Mouse (Mus musculus) lung, postnatal 25 days (tissue): ENCODE measurements around the gene Rasgrf1.
"Not testable (repeated sequence)": the region's sequence is repeated elsewhere in the genome, so short reads cannot be mapped to it uniquely, and the experiment has no call there.

Experiments used
- DNase-seq: peaks from one replicate; pipeline ENCODE4 v3.0.0; 2022; ENCODE audit warnings: low spot score

Rasgrf1 gene

DNA sequence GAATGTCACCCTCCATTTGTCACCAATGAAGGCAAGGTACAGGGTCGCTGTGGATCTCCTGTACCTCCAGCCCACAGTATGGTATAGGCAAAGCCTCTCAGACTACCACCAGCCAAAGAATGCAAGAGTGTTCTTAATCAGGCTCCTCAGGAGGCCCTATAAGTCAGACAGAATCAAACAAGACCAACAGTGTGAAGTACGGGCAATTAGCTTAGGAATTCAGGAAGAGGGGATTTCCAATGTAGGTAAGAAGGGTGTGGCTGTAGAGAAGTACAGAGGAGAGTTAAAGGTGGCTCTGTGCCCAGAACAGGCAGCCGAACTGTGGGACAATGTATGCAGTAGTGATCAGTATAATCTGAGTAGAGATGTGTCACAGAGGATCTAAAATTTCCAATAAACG, 126.6 kb downstream of the Rasgrf1 start:
- peak; percentile 52 for DNase-seq

DNA sequence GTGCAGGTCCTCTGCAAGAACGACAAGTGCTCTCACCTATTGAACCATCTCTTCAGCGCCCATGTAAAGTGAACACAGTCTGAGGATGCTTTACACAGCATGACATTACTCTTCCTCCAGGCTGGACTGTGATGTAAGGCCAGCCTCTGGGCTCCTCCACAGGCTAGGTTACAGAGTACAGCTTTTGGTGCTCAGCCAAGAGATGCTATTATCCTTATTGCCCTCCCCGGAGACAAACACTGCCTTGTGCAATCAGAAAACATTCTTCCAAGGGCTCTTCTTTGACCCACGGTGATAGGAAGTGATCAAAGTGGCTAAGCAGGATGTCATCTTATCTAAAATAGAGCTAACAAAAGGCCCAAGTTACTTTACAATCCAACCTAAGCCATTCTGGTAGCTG, 128.8 kb downstream of the Rasgrf1 start:
- DNase-seq = no peak

GRCm38 (mm10) chr9:90040916-90041315, 131.2 kb downstream of the Rasgrf1 start:
- no peak for DNase-seq

DNA sequence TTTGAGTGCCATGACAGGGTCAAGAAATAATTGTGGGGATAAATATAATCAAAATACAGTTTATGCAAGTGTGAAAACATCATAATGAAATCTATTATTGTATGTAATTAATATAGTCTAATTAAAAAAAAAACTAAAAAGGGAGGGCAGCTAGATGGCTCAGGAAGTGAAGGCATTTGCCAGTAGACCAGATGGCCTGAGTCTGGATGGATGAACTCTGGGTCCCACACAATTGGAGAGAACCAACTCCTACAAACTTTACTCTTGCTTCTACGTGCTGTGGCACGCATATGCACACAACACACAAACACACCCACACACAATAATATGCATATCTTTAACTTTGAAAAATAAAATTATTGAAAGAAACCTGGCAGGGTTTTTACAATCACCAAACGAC, 131.8 kb downstream of the Rasgrf1 start:
- no peak for DNase-seq

DNA sequence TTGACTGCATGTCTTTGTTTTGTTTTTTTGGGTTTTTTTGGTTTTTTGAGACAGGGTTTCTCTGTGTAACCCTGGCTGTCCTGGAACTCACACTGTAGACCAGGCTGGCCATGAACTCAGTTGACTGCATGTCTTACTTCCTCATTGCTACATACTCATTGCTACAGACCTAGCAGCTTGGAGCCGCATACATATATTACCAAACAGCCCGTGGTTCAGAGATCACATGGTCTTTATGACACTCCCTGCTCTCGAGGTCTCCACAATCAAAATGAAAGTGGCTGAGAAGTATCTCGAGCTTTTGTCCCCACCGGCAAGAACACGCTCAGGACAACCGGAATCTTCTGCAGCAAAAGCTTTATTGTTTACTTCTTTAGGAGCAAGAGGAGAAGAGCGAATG, 133.2 kb downstream of the Rasgrf1 start:
- peak; percentile 43 for DNase-seq

GRCm38 (mm10) chr9:90045191-90045590, 135.5 kb downstream of the Rasgrf1 start:
- DNase-seq = no peak

DNA sequence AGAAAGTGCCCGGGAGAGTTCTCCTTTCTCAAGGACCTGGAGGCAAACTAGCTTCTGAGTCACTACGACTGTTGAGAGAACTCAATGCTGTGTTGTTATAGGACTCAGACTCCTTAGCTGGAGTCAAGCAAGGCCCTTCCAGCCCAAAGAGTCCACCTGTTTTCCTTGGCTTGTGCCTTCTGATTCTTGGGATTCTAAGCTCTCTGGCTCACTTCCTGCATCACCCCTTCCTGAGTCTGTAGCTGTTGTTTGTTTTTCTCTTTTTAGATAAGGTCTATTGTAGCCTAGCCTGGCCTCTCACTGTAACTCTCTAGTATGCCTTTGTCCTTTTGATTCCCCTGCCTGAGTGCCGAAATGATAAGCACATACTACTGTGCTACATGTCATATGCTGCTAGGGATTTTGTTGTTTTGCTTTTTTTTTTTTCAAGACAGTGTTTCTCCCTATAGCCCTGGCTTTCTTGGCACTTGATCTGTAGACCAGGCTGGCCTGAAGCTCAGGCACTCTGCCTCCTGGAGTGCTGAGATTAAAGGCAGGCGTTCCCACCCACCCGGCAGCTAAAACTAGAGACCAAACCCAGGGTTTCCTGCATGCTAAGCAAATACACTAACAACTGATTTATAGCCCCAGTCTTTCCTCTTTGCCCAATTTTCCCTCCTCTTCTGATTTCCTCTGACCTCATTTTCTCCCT, 138.4 kb downstream of the Rasgrf1 start:
- DNase-seq = peak; percentile 67

DNA sequence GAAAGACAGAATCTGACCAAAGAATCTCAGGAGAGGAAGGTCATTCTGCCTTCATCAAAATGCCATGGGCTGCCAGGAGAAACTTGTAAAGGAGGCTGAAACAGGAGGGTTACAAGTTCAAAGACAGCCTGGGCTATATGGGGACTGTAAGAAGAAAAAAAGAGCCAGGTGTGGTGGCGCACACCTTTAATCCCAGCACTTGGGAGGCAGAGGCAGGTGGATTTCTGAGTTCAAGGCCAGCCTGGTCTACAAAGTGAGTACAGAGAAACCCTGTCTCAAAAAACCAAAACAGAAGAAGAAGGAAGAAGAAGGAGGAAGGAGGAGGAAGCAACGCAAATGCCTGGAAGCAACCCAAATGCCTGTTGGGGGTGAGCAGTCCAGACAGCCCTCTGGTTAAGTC, 144.1 kb downstream of the Rasgrf1 start, which contains the start of gene Ctsh:
TSS of gene Ctsh (plus strand) at position 301 of the 400 bp plus-strand sequence.
- no peak for DNase-seq

DNA sequence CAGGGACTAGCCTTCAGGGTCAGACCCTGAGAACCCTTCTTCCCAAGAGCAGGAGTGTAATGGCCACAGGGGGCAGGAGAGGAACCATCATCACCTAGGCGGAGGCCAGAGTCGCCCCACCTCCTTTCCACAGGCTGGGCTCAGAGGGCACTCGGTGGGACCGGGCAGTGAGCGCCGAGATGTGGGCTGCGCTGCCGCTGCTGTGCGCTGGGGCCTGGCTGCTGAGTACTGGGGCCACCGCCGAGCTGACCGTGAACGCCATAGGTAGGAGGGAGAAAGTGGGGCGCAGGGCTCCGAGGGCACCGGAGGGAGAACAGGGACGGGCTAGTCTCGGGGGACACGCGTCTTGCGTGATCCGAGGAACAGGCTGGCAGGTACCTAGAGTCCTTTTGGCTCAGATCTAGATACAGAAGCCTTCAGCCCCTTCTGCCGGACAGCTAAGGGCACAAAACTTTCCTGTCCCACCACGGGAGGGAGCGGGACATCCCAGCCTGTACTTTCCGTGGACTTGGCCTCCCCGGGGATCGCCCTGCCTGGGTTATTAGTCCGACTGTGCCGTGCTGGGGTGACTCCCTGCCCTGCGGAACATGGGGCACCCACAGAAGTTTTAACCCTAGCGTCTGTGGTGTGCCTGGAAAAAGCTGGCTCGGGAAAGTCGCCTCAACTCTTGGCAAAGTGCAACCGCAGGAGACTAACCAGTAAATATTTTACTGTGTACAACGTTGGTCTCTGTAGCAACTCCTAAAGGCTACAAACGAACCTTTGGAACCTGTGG, 144.8 kb downstream of the Rasgrf1 start:
- DNase-seq = peak; percentile 88

DNA sequence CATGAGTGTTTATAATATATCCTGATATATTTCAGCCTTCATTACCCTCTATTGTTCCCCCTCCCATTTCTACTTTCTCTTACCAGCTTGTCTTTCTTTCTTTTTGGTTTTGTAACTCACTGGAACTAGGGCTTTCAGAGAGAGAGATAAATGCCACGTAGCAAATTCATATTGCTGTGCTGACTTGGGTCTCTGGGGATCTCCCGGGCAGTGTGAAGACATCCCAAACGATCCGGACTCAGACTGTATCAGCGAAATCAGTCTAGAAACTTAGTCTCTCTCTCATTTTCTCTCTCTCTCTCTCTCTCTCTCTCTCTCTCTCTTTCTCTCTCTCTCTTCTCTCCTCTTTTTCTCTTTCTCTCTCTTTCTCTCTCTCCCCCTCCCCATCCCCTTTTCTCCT, 145.7 kb downstream of the Rasgrf1 start:
- DNase-seq = no peak

- DNase-seq = no peak
These were observed 146.2 kb downstream of the Rasgrf1 start for GRCm38 (mm10) chr9:90055911-90056310.

GRCm38 (mm10) chr9:90056716-90057115, 147.0 kb downstream of the Rasgrf1 start:
- DNase-seq = no peak

GRCm38 (mm10) chr9:90059828-90060573, 150.3 kb downstream of the Rasgrf1 start:
- DNase-seq = peak; percentile 53

GRCm38 (mm10) chr9:90060574-90060875, 150.8 kb downstream of the Rasgrf1 start:
- no peak for DNase-seq

- DNase-seq = not testable (repeated sequence)
These were observed 151.2 kb downstream of the Rasgrf1 start for GRCm38 (mm10) chr9:90060932-90061331.

GRCm38 (mm10) chr9:90067341-90067740, 157.6 kb downstream of the Rasgrf1 start:
- DNase-seq = no peak

DNA sequence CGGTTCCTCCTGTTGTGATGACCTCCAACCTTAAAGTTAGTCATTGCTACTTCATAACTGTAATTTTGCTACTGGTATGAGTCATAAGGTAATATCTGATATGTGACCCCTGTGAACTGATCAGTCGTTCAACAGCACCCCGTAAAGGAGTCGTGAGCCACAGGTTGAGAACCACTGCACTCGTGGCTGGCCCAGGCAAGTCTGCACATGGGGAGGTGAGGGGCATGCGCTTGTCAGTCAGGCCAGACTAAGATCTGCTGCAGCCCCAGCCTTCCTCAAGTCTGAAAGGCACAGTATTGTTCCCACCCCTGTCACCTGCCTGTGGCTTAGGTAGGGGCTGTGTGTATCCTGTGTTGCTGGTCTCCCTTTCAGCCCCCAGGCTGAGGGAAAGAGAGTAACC, 159.1 kb downstream of the Rasgrf1 start:
- DNase-seq = no peak

DNA sequence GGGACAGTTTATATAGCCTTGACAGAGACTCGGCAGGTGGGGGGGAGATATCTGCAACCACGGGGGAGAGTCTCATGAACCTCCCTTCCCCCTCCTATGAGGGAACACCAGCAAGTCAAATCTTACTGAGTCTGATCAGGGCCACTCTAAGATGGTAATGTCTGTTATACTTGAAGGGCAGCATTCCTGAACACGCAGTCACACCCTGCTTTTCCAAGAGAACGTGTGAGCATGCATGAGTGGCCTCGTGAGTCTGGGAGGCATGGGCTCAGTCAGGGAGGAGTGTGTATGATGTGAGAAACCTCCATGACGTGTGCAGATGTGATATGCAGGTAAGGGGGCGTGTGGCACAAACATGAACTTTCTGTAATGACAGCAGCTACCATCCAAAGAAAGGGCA, 159.8 kb downstream of the Rasgrf1 start:
- DNase-seq = peak; percentile 84

DNA sequence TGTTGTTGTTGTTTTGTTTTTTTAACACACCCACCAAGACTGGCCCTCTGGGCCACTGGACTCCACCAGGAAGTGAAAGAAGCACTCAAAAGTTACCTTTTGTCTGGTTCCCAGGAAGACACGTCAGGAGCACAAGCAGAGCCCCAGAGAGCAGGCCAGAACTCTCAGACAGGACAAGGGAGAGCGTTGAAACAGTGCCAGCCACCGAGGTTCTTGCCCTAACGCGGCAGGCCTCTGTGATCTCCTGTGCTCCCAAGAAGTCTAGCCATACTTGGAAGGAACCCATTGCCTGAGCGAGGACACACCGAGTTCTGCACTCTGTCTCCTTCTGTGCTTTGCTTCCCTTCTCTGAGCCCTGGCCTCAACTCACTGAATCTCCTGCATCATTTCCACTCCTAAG, 160.5 kb downstream of the Rasgrf1 start:
- no peak for DNase-seq

DNA sequence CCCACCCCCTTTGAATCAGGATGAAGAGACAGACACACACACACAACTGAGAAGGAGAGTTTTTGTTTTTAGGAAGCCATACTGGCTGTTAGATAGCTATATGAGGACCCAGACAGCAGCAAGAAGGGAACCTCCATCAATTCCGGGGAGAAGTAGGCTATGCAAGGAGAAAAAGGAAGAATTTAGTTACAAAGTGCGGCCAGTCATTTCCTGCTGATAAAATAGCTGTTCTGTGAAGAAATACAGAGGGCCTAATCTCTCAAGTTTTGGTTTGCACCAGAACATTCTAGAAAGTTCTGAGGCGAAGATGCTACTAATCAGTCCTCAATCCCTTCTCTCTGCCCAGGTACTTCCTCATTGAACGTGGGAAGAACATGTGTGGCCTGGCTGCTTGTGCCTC, 165.6 kb downstream of the Rasgrf1 start:
- no peak for DNase-seq

DNA sequence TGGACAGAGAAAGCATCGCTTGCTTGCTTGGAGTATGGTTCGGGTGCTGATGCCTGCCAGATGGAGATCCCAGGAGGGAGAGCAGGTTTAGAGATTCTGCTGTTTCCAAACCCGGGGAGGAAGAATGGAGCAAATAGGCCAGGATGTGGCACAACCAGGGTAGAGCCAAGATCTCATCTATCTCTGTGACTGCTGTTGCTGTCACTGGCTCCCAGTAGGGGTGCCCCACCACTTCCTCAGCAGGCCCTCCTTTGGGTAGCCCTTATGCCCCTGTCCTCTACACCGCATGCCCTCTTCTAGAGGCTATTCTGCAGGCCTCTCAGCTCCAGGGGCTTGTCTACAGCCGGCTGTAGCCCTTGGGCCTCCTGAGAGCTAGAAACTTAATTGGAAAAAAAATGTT, 166.4 kb downstream of the Rasgrf1 start:
- DNase-seq = no peak
